Mouse (Mus musculus) midbrain, embryonic 11.5 days (tissue): ENCODE results near the gene Vegfb. TPM values are rescaled to one million over a fixed set of nuclear protein-coding genes. Genes with fewer than 3 reads are reported as not detected.

Source experiments
- ATAC-seq: fragments of 200-750 bp; cut with Nextera tagmentation; 2 replicates; pipeline ENCODE4 v1.8.0; 2017; ENCODE audit warnings: moderate TSS enrichment, moderate library complexity; ENCODE audit not compliant: low FRiP score
- DNase-seq: peaks from one replicate; pipeline ENCODE4 v3.0.0; 2015; ENCODE audit warnings: low spot score; ENCODE audit errors: missing footprints
- H3K27ac ChIP-seq: fragments of 300-500 bp; sonication (generic); 2 replicates; pipeline ENCODE4 v1.5.1; 2014; ENCODE audit warnings: low read depth, low read length
- H3K27me3 ChIP-seq: fragments of 300-500 bp; sonication (generic); 2 replicates; pipeline ENCODE4 v1.6.1; 2014; ENCODE audit warnings: mild to moderate bottlenecking, low read length, moderate library complexity, mixed read lengths; ENCODE audit not compliant: control insufficient read depth, insufficient read depth
- H3K36me3 ChIP-seq: fragments of 300-500 bp; sonication (generic); 2 replicates; pipeline ENCODE4 v1.6.1; 2014; ENCODE audit warnings: mild to moderate bottlenecking, low read length, moderate library complexity, mixed read lengths; ENCODE audit not compliant: control insufficient read depth, insufficient read depth
- H3K4me1 ChIP-seq: fragments of 300-500 bp; sonication (generic); 2 replicates; pipeline ENCODE4 v1.6.1; 2014; ENCODE audit warnings: low read length; ENCODE audit not compliant: control insufficient read depth, insufficient read depth
- H3K4me2 ChIP-seq: fragments of 300-500 bp; sonication (generic); 2 replicates; pipeline ENCODE4 v1.6.1; 2014; ENCODE audit warnings: mild to moderate bottlenecking, moderate library complexity
- H3K4me3 ChIP-seq: fragments of 300-500 bp; sonication (generic); 2 replicates; pipeline ENCODE4 v1.5.1; 2014; ENCODE audit warnings: low read depth, low read length
- H3K9ac ChIP-seq: fragments of 300-500 bp; sonication (generic); 2 replicates; pipeline ENCODE4 v1.6.1; 2014; ENCODE audit warnings: low read length
- H3K9me3 ChIP-seq: fragments of 300-500 bp; sonication (generic); 2 replicates; pipeline ENCODE4 v1.6.1; 2016; ENCODE audit warnings: low read length; ENCODE audit not compliant: control insufficient read depth
- WGBS: fragments of 180-500 bp; shearing (Covaris S2); extraction: QIAGEN DNeasy Blood & Tissue Kit; methylation state at CpG from one replicate; pipeline ENCODE4 v1.1.7; 2014; 5-methylcytosine and 5-hydroxymethylcytosine counted together
- polyA plus RNA-seq: library from polyadenylated mRNA; unstranded; fragments of >200 nt; fragmentation: Nextera tagmentation; extraction: Ambion mirVana; gene quantifications from 2 replicates; pipeline ENCODE4 v1.2.1, GENCODE M21; 2014

The Vegfb gene
- polyA plus RNA-seq, 1 experiment from 2014 or later, result 25.4 TPM

DNA sequence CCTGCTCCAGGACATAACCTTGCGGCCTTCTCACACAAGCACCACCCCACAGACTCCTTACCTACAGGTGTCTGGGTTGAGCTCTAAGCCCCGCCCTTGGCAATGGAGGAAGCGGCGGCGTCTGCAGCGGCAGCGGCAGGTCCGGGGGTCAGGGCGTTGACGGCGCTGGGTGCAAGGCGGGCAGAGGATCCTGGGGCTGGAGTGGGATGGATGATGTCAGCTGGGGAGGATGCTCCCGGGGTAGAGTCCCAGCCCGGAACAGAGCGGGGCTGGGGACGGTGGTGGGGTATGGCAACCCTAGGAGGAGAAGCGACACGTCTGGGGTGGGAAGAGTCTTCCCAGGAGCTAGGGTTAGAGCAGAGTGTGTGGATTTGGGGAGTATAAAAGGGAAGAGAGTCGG, 2.2 kb downstream of the Vegfb start:
- Histone ChIP-seq H3K4me3 (no peak overlapping the region), H3K4me2 (no peak overlapping the region), H3K36me3 (peaks cover 2% of the 10 kb centered on the region; the same call in 1 of the 2 replicates), H3K9ac (no peak overlapping the region), H3K27ac (no peak overlapping the region), H3K4me1 (peaks cover 20% of the 10 kb centered on the region), H3K27me3 (no peaks in the 10 kb centered on the region), H3K9me3 (no peaks in the 10 kb centered on the region)
- WGBS, result 86% methylated on average over 19 of the region's 19 CpGs
- no peak for ATAC-seq
- no peak for DNase-seq

DNA sequence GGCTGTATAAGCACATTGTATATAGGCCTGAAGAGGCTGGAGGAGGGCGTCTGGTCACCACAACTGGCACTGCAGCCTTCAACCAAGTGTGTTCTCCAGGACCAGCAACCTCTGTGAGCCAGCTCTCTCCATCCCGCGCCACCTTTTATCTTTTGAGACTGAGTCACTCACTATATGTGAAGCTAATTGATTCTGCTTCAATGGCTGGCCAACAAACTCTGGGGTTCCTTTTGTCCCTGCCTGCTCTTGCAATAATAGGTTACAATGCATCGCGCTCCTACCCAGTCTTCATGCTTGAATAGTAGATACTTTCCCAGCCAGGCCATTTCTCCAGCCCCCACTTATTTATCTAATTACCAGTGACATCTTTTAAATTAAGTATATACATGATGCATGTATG, 3.8 kb downstream of the Vegfb start:
- Histone ChIP-seq H3K4me3 (no peak overlapping the region), H3K4me1 (peaks cover 27% of the 10 kb centered on the region)

DNA sequence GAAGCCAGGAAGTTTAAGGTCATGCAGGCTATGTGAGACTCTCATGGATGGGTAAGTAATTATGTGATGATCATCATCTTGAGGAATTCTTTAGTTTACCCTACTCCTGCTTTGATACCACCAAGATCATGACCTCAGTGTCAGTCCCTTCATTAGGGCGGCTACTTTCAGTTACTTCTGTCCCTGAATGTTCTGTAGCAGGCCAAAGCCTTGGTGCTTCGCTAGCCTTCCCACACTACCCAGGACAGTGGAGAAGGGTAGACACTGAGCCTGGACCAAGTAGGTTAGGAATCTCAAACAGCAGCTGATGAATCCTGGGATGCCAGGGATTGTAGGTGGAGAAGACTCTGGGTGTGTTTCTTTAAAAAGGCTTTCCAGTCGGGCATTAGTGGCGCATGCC, 6.0 kb downstream of the Vegfb start:
- no peaks in the 10 kb centered on the region for H3K9me3 ChIP-seq
- WGBS, result 90% methylated on average over 4 of the region's 4 CpGs
- H3K4me3 ChIP-seq, result no peak overlapping the region
- no peak overlapping the region for H3K4me2 ChIP-seq
- H3K9ac ChIP-seq, result no peak overlapping the region
- peaks cover 35% of the 10 kb centered on the region for H3K4me1 ChIP-seq
- H3K27ac ChIP-seq, result no peak overlapping the region
- H3K36me3 ChIP-seq, result peaks cover 14% of the 10 kb centered on the region
- ATAC-seq (no peak), DNase-seq (no peak)
- H3K27me3 ChIP-seq, result no peaks in the 10 kb centered on the region

More for the DNA sequence above, 3.8 kb downstream of the Vegfb start:
- no peaks in the 10 kb centered on the region for H3K27me3 ChIP-seq
- 73% methylated on average over 5 of the region's 5 CpGs for WGBS
- no peak overlapping the region for H3K27ac ChIP-seq
- ATAC-seq (no peak), DNase-seq (no peak)
- no peak overlapping the region for H3K4me2 ChIP-seq
- peaks cover 2% of the 10 kb centered on the region; the same call in 1 of the 2 replicates for H3K36me3 ChIP-seq
- H3K9me3 ChIP-seq, result no peaks in the 10 kb centered on the region
- no peak overlapping the region for H3K9ac ChIP-seq

DNA sequence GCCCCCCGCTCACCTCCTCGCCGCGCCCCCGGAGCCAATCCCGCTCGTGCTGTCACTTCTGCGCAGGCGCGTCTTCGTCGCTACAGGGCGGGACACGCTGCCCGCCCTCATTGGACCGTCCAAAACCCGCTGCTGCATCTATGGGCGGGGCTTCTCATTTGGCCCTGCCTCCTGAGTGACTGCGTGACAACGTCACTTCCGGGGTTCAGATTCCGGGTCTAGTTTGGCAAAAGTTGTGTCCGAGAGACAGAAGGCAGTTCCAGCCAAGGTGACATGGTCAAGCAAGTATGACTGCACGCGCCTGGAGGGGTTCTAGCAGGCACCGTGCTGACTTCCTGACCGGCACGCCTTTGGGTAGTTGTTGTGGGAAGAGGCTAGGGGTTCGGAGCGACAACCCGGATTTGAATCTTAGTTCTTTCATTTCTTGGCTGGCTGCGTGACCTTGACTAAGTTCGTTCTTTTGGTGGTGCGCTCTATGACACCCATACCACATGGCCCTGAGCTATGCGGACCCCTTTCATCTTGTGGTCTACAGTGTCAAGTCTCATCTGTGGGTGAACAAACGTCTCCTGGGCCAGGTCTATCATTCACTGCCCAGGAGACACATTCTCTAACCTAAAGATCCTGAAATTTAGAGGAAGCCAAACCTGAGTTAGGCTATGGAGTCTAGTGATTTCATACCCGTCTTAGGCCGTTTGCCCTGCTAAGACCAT, 6.9 kb downstream of the Vegfb start, which contains the start of gene Fkbp2:
Gene Fkbp2, minus strand, starts transcription at position 121 of the 713 bp plus-strand sequence.
- Histone ChIP-seq H3K9me3 (no peaks in the 10 kb centered on the region), H3K27ac (peak within 1 kb of the TSS; percentile 85), H3K4me2 (peak within 1 kb of the TSS; percentile 71), H3K4me3 (peak within 1 kb of the TSS; percentile 57), H3K9ac (peak within 1 kb of the TSS; percentile 76), H3K27me3 (no peaks in the 10 kb centered on the region), H3K36me3 (peaks cover 14% of the 10 kb centered on the region), H3K4me1 (peaks cover 38% of the 10 kb centered on the region)
- 2% methylated on average over 38 of the region's 38 CpGs for WGBS
- peak; percentile 99 for DNase-seq
- peak; percentile 87 for ATAC-seq

DNA sequence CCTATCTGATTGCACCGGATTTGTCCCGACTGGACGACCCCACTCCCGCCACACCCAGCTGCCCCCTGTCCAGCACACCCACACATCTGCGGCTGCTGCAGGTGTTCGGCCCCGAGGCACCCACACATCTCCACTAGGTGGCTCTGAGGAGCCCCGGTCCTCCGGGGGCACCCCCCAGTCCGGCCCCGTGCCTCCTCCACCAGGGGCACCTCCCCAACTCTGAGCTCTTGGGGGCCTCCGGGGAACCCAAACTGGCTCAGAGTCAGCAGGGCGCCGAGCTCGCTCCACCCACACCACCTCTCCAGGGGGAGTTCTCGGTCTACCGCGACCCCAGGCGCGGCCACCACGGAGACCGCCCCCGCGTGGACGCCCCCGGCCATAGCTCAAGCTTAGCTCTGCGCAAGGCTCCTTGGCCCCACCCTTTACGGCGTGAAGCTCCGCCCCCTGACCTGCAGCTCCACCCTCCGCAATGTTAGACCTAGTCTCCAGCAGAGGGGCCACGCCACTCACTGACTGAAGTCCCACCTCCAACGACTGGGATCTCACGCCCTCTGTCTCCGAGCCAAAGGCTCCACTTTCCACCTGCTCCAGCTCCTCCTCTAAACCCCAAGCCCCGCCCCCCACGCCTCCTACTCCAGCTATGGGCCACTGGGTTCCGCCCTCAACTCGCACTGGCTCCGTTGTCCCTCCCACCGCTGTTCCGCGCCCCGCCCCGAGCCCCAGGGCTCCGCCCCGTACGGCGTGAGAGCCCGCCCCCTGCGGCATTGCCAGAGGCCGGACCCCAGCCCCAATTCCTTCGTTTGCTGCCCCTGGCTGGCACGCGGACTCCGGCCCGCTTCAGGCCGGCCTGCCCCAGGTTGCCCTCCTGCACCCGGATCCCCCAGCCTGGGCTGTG, 7.7 kb downstream of the Vegfb start:
- Histone ChIP-seq H3K27me3 (no peaks in the 10 kb centered on the region), H3K9ac (peak overlapping the region; percentile 76), H3K4me1 (peaks cover 38% of the 10 kb centered on the region), H3K27ac (peak overlapping the region; percentile 85), H3K36me3 (peaks cover 14% of the 10 kb centered on the region), H3K4me3 (peak overlapping the region; percentile 57), H3K9me3 (no peaks in the 10 kb centered on the region), H3K4me2 (peak overlapping the region; percentile 71)
- under 1% methylated on average over 59 of the region's 59 CpGs for WGBS
- DNase-seq (peak; percentile 100), ATAC-seq (peak; percentile 89)

DNA sequence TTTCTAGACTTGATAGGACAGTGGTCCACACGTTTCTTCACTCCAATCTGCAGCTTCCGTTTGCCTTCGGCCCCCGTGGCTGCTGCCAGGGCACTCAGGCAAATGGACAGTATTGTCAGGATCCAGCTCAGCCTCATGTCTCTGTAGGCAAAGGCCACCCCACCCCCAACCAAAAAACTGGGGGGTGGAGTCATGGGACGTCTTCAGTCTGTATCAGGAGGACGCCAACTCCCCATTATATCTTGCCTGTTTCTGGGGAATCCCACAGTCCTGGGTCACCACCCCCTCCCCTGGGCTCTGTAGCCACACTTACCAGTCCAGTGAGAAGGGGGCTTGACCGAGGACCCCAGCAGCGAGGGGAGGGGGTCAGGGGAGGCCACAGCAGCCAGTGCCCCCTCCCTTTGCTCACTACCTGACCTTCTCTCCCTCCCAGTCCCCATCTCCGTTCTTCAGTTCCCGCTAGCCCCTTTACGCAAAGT, 8.4 kb downstream of the Vegfb start:
- DNase-seq (no peak), ATAC-seq (0 out of 2 replicates have a peak, but pooled peaks have one; percentile 0)
- H3K4me3 ChIP-seq, result peak overlapping the region; percentile 57
- peak overlapping the region; percentile 71 for H3K4me2 ChIP-seq
- H3K4me1 ChIP-seq, result peaks cover 39% of the 10 kb centered on the region
- H3K9me3 ChIP-seq, result no peaks in the 10 kb centered on the region
- H3K27me3 ChIP-seq, result no peaks in the 10 kb centered on the region
- H3K9ac ChIP-seq, result peak overlapping the region; percentile 76
- peaks cover 14% of the 10 kb centered on the region for H3K36me3 ChIP-seq
- peak overlapping the region; percentile 64 for H3K27ac ChIP-seq
- 13% methylated on average over 11 of the region's 11 CpGs for WGBS

DNA sequence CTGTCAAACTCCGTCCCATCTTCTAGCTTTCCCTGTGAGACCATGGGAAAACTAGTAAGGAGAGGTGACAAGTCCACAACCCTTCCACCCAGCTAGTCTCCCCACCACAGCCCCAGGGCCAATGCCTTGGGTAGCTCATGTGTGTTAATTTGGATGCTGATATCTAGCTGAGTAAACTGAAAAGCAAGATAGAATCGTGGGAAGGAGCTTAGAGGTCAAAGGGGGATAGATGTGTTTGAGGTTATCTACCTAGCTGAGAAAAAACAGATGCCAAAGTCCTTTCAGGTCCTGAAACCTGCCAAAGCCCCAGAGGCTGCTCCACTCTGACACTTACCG, 8.8 kb downstream of the Vegfb start:
- no peaks in the 10 kb centered on the region for H3K9me3 ChIP-seq
- peak overlapping the region; percentile 76 for H3K9ac ChIP-seq
- no peak for ATAC-seq
- no peaks in the 10 kb centered on the region for H3K27me3 ChIP-seq
- peaks cover 14% of the 10 kb centered on the region for H3K36me3 ChIP-seq
- H3K4me2 ChIP-seq, result peak overlapping the region; percentile 71
- no peak for DNase-seq
- peak overlapping the region; percentile 64; the same call in 1 of the 2 replicates for H3K27ac ChIP-seq
- 52% methylated on average over 3 of the region's 3 CpGs for WGBS
- peak overlapping the region; percentile 57 for H3K4me3 ChIP-seq
- peaks cover 43% of the 10 kb centered on the region for H3K4me1 ChIP-seq

DNA sequence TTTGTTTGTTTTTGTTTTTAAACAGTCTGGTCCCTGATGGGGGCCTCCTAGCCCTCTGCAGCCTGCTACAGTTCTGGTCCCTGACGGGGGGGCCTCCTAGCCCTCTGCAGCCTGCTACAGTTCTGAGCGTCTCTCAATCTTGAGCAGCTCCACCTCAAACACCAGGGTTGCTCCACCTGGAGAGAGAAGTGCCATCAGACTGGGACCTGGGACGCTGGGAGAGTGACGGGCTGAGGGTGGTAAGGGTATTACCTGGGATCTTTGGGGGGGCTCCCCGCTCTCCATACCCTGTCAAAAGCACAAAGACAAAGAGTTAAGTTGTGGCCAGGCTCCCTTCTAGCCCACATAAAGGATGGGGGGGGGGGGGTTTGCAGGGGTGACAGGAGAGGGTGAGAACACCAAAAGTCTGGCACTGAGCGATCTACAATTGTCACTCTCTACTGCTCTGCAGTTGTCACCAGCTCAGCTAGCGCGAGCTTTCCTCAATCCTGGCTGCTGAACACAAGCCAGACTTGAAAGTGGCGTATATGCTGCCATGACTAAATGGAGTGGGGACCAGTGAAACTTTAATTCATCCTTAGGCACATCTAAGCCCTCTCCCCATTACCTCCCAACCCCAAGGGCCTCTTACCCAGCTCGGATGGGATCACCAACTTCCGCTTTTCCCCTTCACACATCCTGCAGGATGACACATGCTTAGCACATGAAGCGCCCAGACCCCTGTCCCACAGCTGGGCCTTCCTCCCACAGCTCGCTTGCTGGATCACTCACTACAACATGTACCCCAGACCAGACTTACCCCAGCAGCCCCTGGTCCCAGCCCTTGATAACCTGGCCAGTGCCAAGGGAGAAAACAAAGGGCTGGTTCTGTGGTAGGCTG, 9.5 kb downstream of the Vegfb start:
- Histone ChIP-seq H3K36me3 (peaks cover 14% of the 10 kb centered on the region), H3K27me3 (no peaks in the 10 kb centered on the region), H3K9ac (peak overlapping the region; percentile 76), H3K4me3 (peak overlapping the region; percentile 57; the same call in 1 of the 2 replicates), H3K4me2 (peak overlapping the region; percentile 71; the same call in 1 of the 2 replicates), H3K4me1 (peaks cover 43% of the 10 kb centered on the region), H3K9me3 (no peaks in the 10 kb centered on the region), H3K27ac (peak overlapping the region; percentile 64; the same call in 1 of the 2 replicates)
- no peak for ATAC-seq
- 84% methylated on average over 13 of the region's 13 CpGs for WGBS
- peak; percentile 88 for DNase-seq
